Mouse (Mus musculus): ENCODE results near the gene Zfand4. TPM values are rescaled to one million over a fixed set of nuclear protein-coding genes. Genes with fewer than 3 reads are reported as not detected.
A peak's percentile ranks its signal among the peaks of the same experiment; 100 is the strongest.

Gene Zfand4
- polyA plus RNA-seq, 1 experiment from 2014 or later: 8.2 TPM

DNA sequence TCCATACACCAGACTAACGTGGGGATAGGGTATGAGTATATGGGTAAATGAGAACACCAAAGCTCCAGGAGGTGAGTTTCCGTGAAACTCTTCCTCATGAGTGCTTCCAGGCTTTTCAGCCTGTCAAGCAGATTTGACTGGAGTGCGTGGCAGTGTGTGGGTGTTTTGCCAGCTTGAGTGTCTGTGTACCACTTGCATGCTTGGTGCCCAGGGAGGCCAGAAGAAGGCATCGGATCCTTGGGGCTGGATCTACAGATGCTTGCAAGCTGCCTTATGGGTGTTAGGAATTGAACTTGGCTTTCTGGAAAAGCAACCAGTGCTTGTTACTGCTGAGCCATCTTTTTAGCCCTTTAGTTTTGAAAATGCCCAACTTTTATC, 92.9 kb downstream of the Zfand4 start:
- H3K9ac ChIP-seq (ENCODE audit: low read depth, low read length): no peak overlapping the region
- H3K27ac ChIP-seq (ENCODE audit: low read length): no peak overlapping the region
- H3K4me1 ChIP-seq (ENCODE audit: control insufficient read depth, insufficient read depth, low read length): no peaks in the 10 kb centered on the region
- H3K9me3 ChIP-seq (replicated peaks; ENCODE audit: control insufficient read depth, low read length, poor library complexity, severe bottlenecking): no peaks in the 10 kb centered on the region
- no peak overlapping the region for H3K4me3 ChIP-seq (ENCODE audit: low read depth, low read length)
- no peaks in the 10 kb centered on the region for H3K27me3 ChIP-seq (ENCODE audit: control insufficient read depth, insufficient read depth, low read depth, low read length)
- H3K4me2 ChIP-seq (ENCODE audit: low read length): no peak overlapping the region
- WGBS: 70% methylated on average over 4 of the region's 4 CpGs
- ATAC-seq: no peak
- no peaks in the 10 kb centered on the region for H3K36me3 ChIP-seq (ENCODE audit: control insufficient read depth, insufficient read depth, low read length)

- Histone ChIP-seq H3K27ac (ENCODE audit: low read length) (no peak overlapping the region), H3K9me3 (replicated peaks; ENCODE audit: control insufficient read depth, low read length, poor library complexity, severe bottlenecking) (no peaks in the 10 kb centered on the region), H3K27me3 (ENCODE audit: control insufficient read depth, insufficient read depth, low read depth, low read length) (no peaks in the 10 kb centered on the region), H3K4me2 (ENCODE audit: low read length) (no peak overlapping the region), H3K4me1 (ENCODE audit: control insufficient read depth, insufficient read depth, low read length) (no peaks in the 10 kb centered on the region), H3K36me3 (ENCODE audit: control insufficient read depth, insufficient read depth, low read length) (no peaks in the 10 kb centered on the region), H3K9ac (ENCODE audit: low read depth, low read length) (no peak overlapping the region), H3K4me3 (ENCODE audit: low read depth, low read length) (no peak overlapping the region)
- WGBS: 66% methylated on average over 8 of the region's 8 CpGs
- ATAC-seq: no peak
These were observed 94.0 kb downstream of the Zfand4 start for GRCm38 (mm10) chr6:116358056-116358455.

DNA sequence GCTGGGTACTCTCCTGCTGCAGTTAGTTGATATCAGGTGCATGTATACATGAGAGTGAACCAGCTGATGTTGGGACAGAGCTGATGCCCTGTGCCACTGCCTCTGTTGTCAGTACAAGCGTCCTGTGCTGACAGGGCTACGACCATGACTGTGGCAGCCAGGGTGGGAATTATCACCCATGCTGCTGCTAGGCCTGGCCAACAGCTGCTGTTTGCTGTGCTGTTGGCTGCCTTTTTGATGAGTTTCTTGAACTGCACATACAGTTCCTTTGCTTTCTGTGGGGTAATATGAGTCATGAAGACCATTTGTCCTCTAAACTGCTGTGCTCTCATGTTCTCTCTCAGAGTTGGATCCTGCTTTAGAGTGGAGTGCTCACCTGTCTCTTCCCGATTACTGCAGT, 95.2 kb downstream of the Zfand4 start:
- H3K4me1 ChIP-seq (ENCODE audit: control insufficient read depth, insufficient read depth, low read length): no peaks in the 10 kb centered on the region
- no peak overlapping the region for H3K27ac ChIP-seq (ENCODE audit: low read length)
- H3K9me3 ChIP-seq (replicated peaks; ENCODE audit: control insufficient read depth, low read length, poor library complexity, severe bottlenecking): no peaks in the 10 kb centered on the region
- 79% methylated on average over 3 of the region's 3 CpGs for WGBS
- ATAC-seq: no peak
- H3K4me3 ChIP-seq (ENCODE audit: low read depth, low read length): no peak overlapping the region
- H3K9ac ChIP-seq (ENCODE audit: low read depth, low read length): no peak overlapping the region
- H3K36me3 ChIP-seq (ENCODE audit: control insufficient read depth, insufficient read depth, low read length): no peaks in the 10 kb centered on the region
- H3K4me2 ChIP-seq (ENCODE audit: low read length): no peak overlapping the region
- no peaks in the 10 kb centered on the region for H3K27me3 ChIP-seq (ENCODE audit: control insufficient read depth, insufficient read depth, low read depth, low read length)

DNA sequence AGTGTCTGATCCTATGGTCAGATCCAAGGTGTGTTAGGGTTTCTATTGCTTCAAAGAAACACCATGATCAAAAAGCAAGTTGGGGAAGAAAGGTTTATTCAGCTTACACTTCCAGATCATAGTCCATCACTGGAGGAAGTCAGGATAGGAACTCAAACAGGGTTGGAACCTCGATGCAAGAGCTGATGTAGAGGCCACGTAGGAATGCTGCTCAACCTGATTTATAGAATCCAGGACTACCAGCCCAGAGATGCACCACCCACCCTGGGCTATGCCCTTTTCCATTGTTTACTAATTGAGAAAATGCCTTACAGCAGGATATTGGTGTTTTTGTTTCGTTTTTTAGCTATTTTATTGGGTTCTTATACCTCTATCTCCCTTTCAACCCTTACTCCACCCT, 97.4 kb downstream of the Zfand4 start:
- Histone ChIP-seq H3K4me1 (ENCODE audit: control insufficient read depth, insufficient read depth, low read length) (no peaks in the 10 kb centered on the region), H3K27ac (ENCODE audit: low read length) (no peak overlapping the region), H3K4me2 (ENCODE audit: low read length) (no peak overlapping the region), H3K4me3 (ENCODE audit: low read depth, low read length) (no peak overlapping the region), H3K36me3 (ENCODE audit: control insufficient read depth, insufficient read depth, low read length) (no peaks in the 10 kb centered on the region), H3K9me3 (replicated peaks; ENCODE audit: control insufficient read depth, low read length, poor library complexity, severe bottlenecking) (no peaks in the 10 kb centered on the region), H3K9ac (ENCODE audit: low read depth, low read length) (no peak overlapping the region), H3K27me3 (ENCODE audit: control insufficient read depth, insufficient read depth, low read depth, low read length) (no peaks in the 10 kb centered on the region)
- no peak for ATAC-seq
- 94% methylated on average over 3 of the region's 3 CpGs for WGBS

- Histone ChIP-seq H3K36me3 (ENCODE audit: control insufficient read depth, insufficient read depth, low read length) (no peaks in the 10 kb centered on the region), H3K4me2 (ENCODE audit: low read length) (no peak overlapping the region), H3K27ac (ENCODE audit: low read length) (no peak overlapping the region), H3K4me1 (ENCODE audit: control insufficient read depth, insufficient read depth, low read length) (no peaks in the 10 kb centered on the region), H3K9ac (ENCODE audit: low read depth, low read length) (no peak overlapping the region), H3K9me3 (replicated peaks; ENCODE audit: control insufficient read depth, low read length, poor library complexity, severe bottlenecking) (no peaks in the 10 kb centered on the region), H3K27me3 (ENCODE audit: control insufficient read depth, insufficient read depth, low read depth, low read length) (no peaks in the 10 kb centered on the region), H3K4me3 (ENCODE audit: low read depth, low read length) (no peak overlapping the region)
- ATAC-seq: no peak
- WGBS: 93% methylated on average over 4 of the region's 4 CpGs
These were observed 98.0 kb downstream of the Zfand4 start for GRCm38 (mm10) chr6:116361993-116362392.

- 72% methylated on average over 11 of the region's 11 CpGs for WGBS
- Histone ChIP-seq H3K36me3 (ENCODE audit: control insufficient read depth, insufficient read depth, low read length) (no peaks in the 10 kb centered on the region), H3K4me2 (ENCODE audit: low read length) (no peak overlapping the region), H3K4me3 (ENCODE audit: low read depth, low read length) (no peak overlapping the region), H3K9ac (ENCODE audit: low read depth, low read length) (no peak overlapping the region), H3K27me3 (ENCODE audit: control insufficient read depth, insufficient read depth, low read depth, low read length) (no peaks in the 10 kb centered on the region), H3K9me3 (replicated peaks; ENCODE audit: control insufficient read depth, low read length, poor library complexity, severe bottlenecking) (no peaks in the 10 kb centered on the region), H3K4me1 (ENCODE audit: control insufficient read depth, insufficient read depth, low read length) (no peaks in the 10 kb centered on the region), H3K27ac (ENCODE audit: low read length) (no peak overlapping the region)
- no peak for ATAC-seq
These were observed 103.9 kb downstream of the Zfand4 start for GRCm38 (mm10) chr6:116367971-116368370.

GRCm38 (mm10) chr6:116369811-116370210, 105.8 kb downstream of the Zfand4 start:
- WGBS: 93% methylated on average over 1 of the region's 1 CpGs
- Histone ChIP-seq H3K27ac (ENCODE audit: low read length) (no peak overlapping the region), H3K9ac (ENCODE audit: low read depth, low read length) (no peak overlapping the region), H3K4me3 (ENCODE audit: low read depth, low read length) (no peak overlapping the region), H3K4me2 (ENCODE audit: low read length) (no peak overlapping the region), H3K9me3 (replicated peaks; ENCODE audit: control insufficient read depth, low read length, poor library complexity, severe bottlenecking) (no peaks in the 10 kb centered on the region), H3K36me3 (ENCODE audit: control insufficient read depth, insufficient read depth, low read length) (no peaks in the 10 kb centered on the region), H3K4me1 (ENCODE audit: control insufficient read depth, insufficient read depth, low read length) (no peaks in the 10 kb centered on the region), H3K27me3 (ENCODE audit: control insufficient read depth, insufficient read depth, low read depth, low read length) (no peaks in the 10 kb centered on the region)
- no peak for ATAC-seq

DNA sequence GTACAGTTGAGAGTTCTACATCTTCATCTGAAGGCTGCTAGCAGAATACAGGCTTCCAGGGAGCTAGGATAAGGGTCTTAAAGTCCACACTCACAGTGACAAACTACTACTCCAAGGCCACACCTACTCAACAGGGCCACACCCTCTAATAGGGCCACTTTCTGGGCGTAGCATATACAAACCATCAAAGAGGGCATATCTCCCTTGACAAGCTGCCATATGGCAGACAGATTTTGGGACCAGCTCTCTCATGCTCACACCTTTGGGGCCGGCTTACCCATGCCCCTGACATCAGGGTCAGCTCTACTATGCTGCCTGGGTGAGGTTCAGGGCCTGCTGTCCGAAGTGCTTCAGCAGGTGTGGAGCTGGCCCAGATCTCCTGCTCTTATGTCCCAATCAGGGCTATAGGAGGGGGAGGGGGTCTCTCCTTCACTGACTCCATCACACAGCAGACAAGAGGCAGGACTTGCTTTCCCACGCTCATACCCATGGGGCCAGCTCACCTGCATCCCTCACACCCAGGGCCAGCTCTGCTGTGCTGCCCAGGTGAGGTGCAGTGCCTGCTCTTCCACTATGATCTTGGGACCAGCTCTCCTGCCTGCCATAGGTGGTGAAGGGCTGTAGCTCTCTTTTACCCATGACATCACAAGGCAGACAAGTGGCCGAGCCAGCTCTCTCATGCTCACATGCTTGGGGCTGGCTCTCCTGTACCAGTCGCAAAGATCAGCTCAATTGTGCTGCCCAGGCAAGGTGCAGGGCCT, 106.4 kb downstream of the Zfand4 start:
- H3K27ac ChIP-seq (ENCODE audit: low read length): no peak overlapping the region
- H3K4me1 ChIP-seq (ENCODE audit: control insufficient read depth, insufficient read depth, low read length): no peaks in the 10 kb centered on the region
- H3K27me3 ChIP-seq (ENCODE audit: control insufficient read depth, insufficient read depth, low read depth, low read length): no peaks in the 10 kb centered on the region
- WGBS: 94% methylated on average over 6 of the region's 6 CpGs
- no peak overlapping the region for H3K4me2 ChIP-seq (ENCODE audit: low read length)
- H3K36me3 ChIP-seq (ENCODE audit: control insufficient read depth, insufficient read depth, low read length): no peaks in the 10 kb centered on the region
- H3K4me3 ChIP-seq (ENCODE audit: low read depth, low read length): no peak overlapping the region
- no peak overlapping the region for H3K9ac ChIP-seq (ENCODE audit: low read depth, low read length)
- no peaks in the 10 kb centered on the region for H3K9me3 ChIP-seq (replicated peaks; ENCODE audit: control insufficient read depth, low read length, poor library complexity, severe bottlenecking)
- ATAC-seq: peak; percentile 60

GRCm38 (mm10) chr6:116371500-116371899, 107.5 kb downstream of the Zfand4 start:
- Histone ChIP-seq H3K4me2 (ENCODE audit: low read length) (no peak overlapping the region), H3K4me1 (ENCODE audit: control insufficient read depth, insufficient read depth, low read length) (no peaks in the 10 kb centered on the region), H3K9me3 (replicated peaks; ENCODE audit: control insufficient read depth, low read length, poor library complexity, severe bottlenecking) (no peaks in the 10 kb centered on the region), H3K27me3 (ENCODE audit: control insufficient read depth, insufficient read depth, low read depth, low read length) (no peaks in the 10 kb centered on the region), H3K9ac (ENCODE audit: low read depth, low read length) (no peak overlapping the region), H3K27ac (ENCODE audit: low read length) (no peak overlapping the region), H3K36me3 (ENCODE audit: control insufficient read depth, insufficient read depth, low read length) (no peaks in the 10 kb centered on the region), H3K4me3 (ENCODE audit: low read depth, low read length) (no peak overlapping the region)
- ATAC-seq: 0 out of 2 replicates have a peak, but pooled peaks have one; percentile 39
- WGBS: 98% methylated on average over 3 of the region's 3 CpGs

All from midbrain, embryonic 16.5 days (tissue).